Mouse (Mus musculus): ENCODE data around the gene D630039A03Rik. TPM values are rescaled to one million over a fixed set of nuclear protein-coding genes. Genes with fewer than 3 reads are reported as not detected.

D630039A03Rik gene
- total and polyA plus RNA-seq, 3 experiments, result 0.22 TPM; not detected in 2

GRCm38 (mm10) chr4:57919494-57920423, 3.7 kb upstream of the D630039A03Rik start:
- H3K4me1 ChIP-seq (ENCODE audit: insufficient read depth, low read depth, low read length), result no peaks in the 10 kb centered on the region
- no peaks in the 10 kb centered on the region for H3K36me3 ChIP-seq (replicated peaks)
- ATAC-seq (ENCODE audit: extremely low read depth, insufficient number of reproducible peaks, low FRiP score, poor library complexity, severe bottlenecking), result no peak
- DNase-seq (ENCODE audit: low spot score), result no peak
- no peak overlapping the region for H3K4me3 ChIP-seq (ENCODE audit: low read depth, low read length)
- peaks cover 10% of the 10 kb centered on the region for H3K9me3 ChIP-seq (replicated peaks)
- no peaks in the 10 kb centered on the region for H3K27me3 ChIP-seq (ENCODE audit: insufficient read depth, low read length)
- TF ChIP-seq TAL1 (conservative IDR thresholded peaks at IDR 0.05; ENCODE audit: low read depth, low read length) (no peak), CTCF (IDR thresholded peaks at IDR 0.05; ENCODE audit: low read depth, low read length) (no peak), POLR2AphosphoS5 (IDR thresholded peaks at IDR 0.05; ENCODE audit: insufficient replicate concordance, low read depth, low read length) (no peak), GATA2 (IDR thresholded peaks at IDR 0.05; ENCODE audit: borderline replicate concordance, low read depth, low read length) (no peak), GATA1 (IDR thresholded peaks at IDR 0.05; ENCODE audit: borderline replicate concordance, low read length) (no peak)

DNA sequence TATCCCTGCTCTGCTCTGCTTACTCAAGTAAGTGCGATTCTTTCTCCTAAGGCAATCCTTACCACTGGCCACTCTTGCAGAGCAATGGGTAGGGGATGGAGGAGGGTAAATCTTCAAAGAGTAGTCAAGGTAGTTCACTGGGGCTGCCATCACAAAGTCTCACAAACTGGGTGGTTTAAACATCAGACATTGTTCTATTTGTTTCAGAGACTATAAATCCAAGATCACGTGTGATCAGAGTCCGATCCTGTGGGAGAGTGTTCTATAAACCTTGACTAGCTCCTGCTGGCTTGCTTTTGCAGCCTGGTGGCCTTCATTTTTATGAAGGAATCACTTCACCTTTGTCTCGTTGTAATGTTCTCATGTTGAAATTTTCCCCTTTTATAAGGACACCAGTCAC, 614 bp upstream of the D630039A03Rik start:
- peaks cover 14% of the 10 kb centered on the region for H3K9me3 ChIP-seq (replicated peaks)
- H3K4me3 ChIP-seq (ENCODE audit: low read depth, low read length), result no peak overlapping the region
- no peaks in the 10 kb centered on the region for H3K4me1 ChIP-seq (ENCODE audit: insufficient read depth, low read depth, low read length)
- no peaks in the 10 kb centered on the region for H3K27me3 ChIP-seq (ENCODE audit: insufficient read depth, low read length)
- no peaks in the 10 kb centered on the region for H3K36me3 ChIP-seq (replicated peaks)
- DNase-seq (ENCODE audit: low spot score), result no peak
- TF ChIP-seq GATA1 (IDR thresholded peaks at IDR 0.05; ENCODE audit: borderline replicate concordance, low read length) (no peak), GATA2 (IDR thresholded peaks at IDR 0.05; ENCODE audit: borderline replicate concordance, low read depth, low read length) (no peak), POLR2AphosphoS5 (IDR thresholded peaks at IDR 0.05; ENCODE audit: insufficient replicate concordance, low read depth, low read length) (no peak)
- no peak for ATAC-seq (ENCODE audit: extremely low read depth, insufficient number of reproducible peaks, low FRiP score, poor library complexity, severe bottlenecking)

- no peaks in the 10 kb centered on the region for H3K36me3 ChIP-seq (replicated peaks)
- ATAC-seq (ENCODE audit: extremely low read depth, insufficient number of reproducible peaks, low FRiP score, poor library complexity, severe bottlenecking) (no peak), DNase-seq (ENCODE audit: low spot score) (no peak)
- H3K4me3 ChIP-seq (ENCODE audit: low read depth, low read length), result no peak overlapping the region
- peaks cover 16% of the 10 kb centered on the region for H3K9me3 ChIP-seq (replicated peaks)
- no peaks in the 10 kb centered on the region for H3K27me3 ChIP-seq (ENCODE audit: insufficient read depth, low read length)
- no peak for TF ChIP-seq TAL1 (conservative IDR thresholded peaks at IDR 0.05; ENCODE audit: low read depth, low read length)
- no peak for TF ChIP-seq POLR2AphosphoS5 (IDR thresholded peaks at IDR 0.05; ENCODE audit: insufficient replicate concordance, low read depth, low read length)
- no peak for TF ChIP-seq GATA2 (IDR thresholded peaks at IDR 0.05; ENCODE audit: borderline replicate concordance, low read depth, low read length)
- TF ChIP-seq GATA1 (IDR thresholded peaks at IDR 0.05; ENCODE audit: borderline replicate concordance, low read length), result no peak
- no peak for TF ChIP-seq CTCF (IDR thresholded peaks at IDR 0.05; ENCODE audit: low read depth, low read length)
- H3K4me1 ChIP-seq (ENCODE audit: insufficient read depth, low read depth, low read length), result no peaks in the 10 kb centered on the region
These were observed 706 bp downstream of the D630039A03Rik start for GRCm38 (mm10) chr4:57915216-57915965.

DNA sequence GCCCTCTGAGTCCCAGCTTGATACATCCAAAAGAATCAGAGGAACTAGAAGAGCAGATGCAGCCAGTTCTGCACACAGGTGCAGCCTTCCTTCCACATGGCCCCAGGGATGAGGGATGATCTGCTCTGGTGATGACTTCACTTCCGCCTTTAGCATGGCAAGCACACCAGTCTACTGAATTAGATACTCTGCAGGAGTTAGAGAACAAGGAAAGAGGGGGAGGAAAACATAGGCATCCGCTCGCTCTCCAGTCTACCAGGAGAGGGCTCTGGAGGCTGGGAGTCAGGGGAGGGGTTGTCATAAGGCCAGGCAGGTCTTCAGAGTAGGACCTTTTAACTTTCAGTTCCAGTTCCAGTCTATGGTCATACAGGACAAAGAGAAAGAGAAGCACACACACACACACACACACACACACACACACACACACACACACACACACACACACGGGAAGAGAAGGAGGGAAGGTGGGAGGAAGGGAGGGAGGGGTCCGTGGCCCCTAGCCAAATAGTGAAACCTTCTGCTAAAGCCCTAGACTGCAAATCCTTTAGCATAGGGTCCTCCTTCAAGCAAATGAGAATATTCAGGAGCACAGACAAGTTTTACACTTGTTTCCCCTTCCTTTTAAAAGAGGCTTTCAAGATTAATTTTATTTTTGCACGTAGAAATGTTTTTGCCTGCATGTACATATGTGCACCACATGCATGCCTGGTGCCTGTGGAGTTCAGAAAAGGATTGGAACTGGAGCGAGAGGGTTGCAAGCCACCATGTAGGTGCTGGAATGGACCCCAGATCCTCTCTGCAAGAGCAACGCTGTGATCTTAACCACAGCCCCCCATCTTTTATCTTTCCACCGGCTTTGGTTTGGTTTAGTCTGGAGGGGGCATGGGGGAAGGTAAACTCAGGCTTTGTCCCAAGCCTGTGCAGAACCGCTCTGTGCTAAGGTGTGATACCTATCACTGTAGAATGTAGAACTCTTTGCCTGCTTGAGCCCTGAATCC, 1.6 kb downstream of the D630039A03Rik start:
- H3K4me1 ChIP-seq (ENCODE audit: insufficient read depth, low read depth, low read length), result no peaks in the 10 kb centered on the region
- peaks cover 16% of the 10 kb centered on the region for H3K9me3 ChIP-seq (replicated peaks)
- H3K4me3 ChIP-seq (ENCODE audit: low read depth, low read length), result no peak overlapping the region
- no peak for ATAC-seq (ENCODE audit: extremely low read depth, insufficient number of reproducible peaks, low FRiP score, poor library complexity, severe bottlenecking)
- TF ChIP-seq CTCF (IDR thresholded peaks at IDR 0.05; ENCODE audit: low read depth, low read length), result no peak
- no peak for TF ChIP-seq TAL1 (conservative IDR thresholded peaks at IDR 0.05; ENCODE audit: low read depth, low read length)
- TF ChIP-seq POLR2AphosphoS5 (IDR thresholded peaks at IDR 0.05; ENCODE audit: insufficient replicate concordance, low read depth, low read length), result no peak
- TF ChIP-seq GATA2 (IDR thresholded peaks at IDR 0.05; ENCODE audit: borderline replicate concordance, low read depth, low read length), result no peak
- TF ChIP-seq GATA1 (IDR thresholded peaks at IDR 0.05; ENCODE audit: borderline replicate concordance, low read length), result no peak
- H3K36me3 ChIP-seq (replicated peaks), result no peaks in the 10 kb centered on the region
- no peak for DNase-seq (ENCODE audit: low spot score)
- no peaks in the 10 kb centered on the region for H3K27me3 ChIP-seq (ENCODE audit: insufficient read depth, low read length)

GRCm38 (mm10) chr4:57913021-57913420, 3.1 kb downstream of the D630039A03Rik start:
- no peak for TF ChIP-seq TAL1 (conservative IDR thresholded peaks at IDR 0.05; ENCODE audit: low read depth, low read length)
- no peak for TF ChIP-seq CTCF (IDR thresholded peaks at IDR 0.05; ENCODE audit: low read depth, low read length)
- ATAC-seq (ENCODE audit: extremely low read depth, insufficient number of reproducible peaks, low FRiP score, poor library complexity, severe bottlenecking) (no peak), DNase-seq (ENCODE audit: low spot score) (no peak)
- Histone ChIP-seq H3K36me3 (replicated peaks) (no peaks in the 10 kb centered on the region), H3K4me3 (ENCODE audit: low read depth, low read length) (no peak overlapping the region), H3K9me3 (replicated peaks) (peaks cover 24% of the 10 kb centered on the region), H3K27me3 (ENCODE audit: insufficient read depth, low read length) (no peaks in the 10 kb centered on the region), H3K4me1 (ENCODE audit: insufficient read depth, low read depth, low read length) (no peaks in the 10 kb centered on the region)
